Mouse (Mus musculus) E14TG2a.4 (cell line): Measurements from ENCODE around the gene Rab3gap1.

Experiments used
- H3K27me3 ChIP-seq: 2 replicates; pipeline ENCODE4 v1.6.1; 2014; ENCODE audit warnings: low read length, control low read depth; ENCODE audit not compliant: insufficient read depth
- H3K36me3 ChIP-seq: 2 replicates; pipeline ENCODE4 v1.6.1; 2014; ENCODE audit warnings: low read length, control low read depth; ENCODE audit not compliant: insufficient read depth
- H3K4me1 ChIP-seq: replicated peaks from 2 replicates; pipeline ENCODE4 v1.6.1; 2014; ENCODE audit warnings: low read depth, low read length, control low read depth
- H3K4me3 ChIP-seq: replicated peaks from 2 replicates; pipeline ENCODE4 v1.5.1; 2014; ENCODE audit warnings: mild to moderate bottlenecking, low read length
- H3K9me3 ChIP-seq: 2 replicates; pipeline ENCODE4 v1.6.1; 2014; ENCODE audit warnings: low read length, control low read depth
- CTCF ChIP-seq: conservative IDR thresholded peaks from 2 replicates; pipeline ENCODE4 v1.5.1; 2014; ENCODE audit warnings: low read length
- NANOG ChIP-seq: IDR thresholded peaks from 2 replicates; pipeline ENCODE4 v1.6.1; 2014; ENCODE audit warnings: borderline replicate concordance, low read length, mixed read lengths
- POU5F1 ChIP-seq: IDR thresholded peaks from 2 replicates; pipeline ENCODE4 v1.6.1; 2014; ENCODE audit warnings: low read length, borderline replicate concordance

Rab3gap1 gene

GRCm38 (mm10) chr1:127904774-127905385 lies 36.3 kb downstream of the Rab3gap1 start:
- Histone ChIP-seq H3K4me3 (no peak overlapping the region), H3K27me3 (no peaks in the 10 kb centered on the region), H3K36me3 (peaks cover 14% of the 10 kb centered on the region), H3K9me3 (no peaks in the 10 kb centered on the region), H3K4me1 (peaks cover 27% of the 10 kb centered on the region)
- TF ChIP-seq POU5F1 (peak; percentile 74; the same call in 1 of the 2 replicates), CTCF (no peak), NANOG (peak; percentile 85)

GRCm38 (mm10) chr1:127913116-127913515 lies 44.5 kb downstream of the Rab3gap1 start:
- peaks cover 26% of the 10 kb centered on the region for H3K36me3 ChIP-seq

GRCm38 (mm10) chr1:127915316-127915715 lies 46.7 kb downstream of the Rab3gap1 start:
- peaks cover 12% of the 10 kb centered on the region for H3K4me1 ChIP-seq
- H3K9me3 ChIP-seq = no peaks in the 10 kb centered on the region
- H3K4me3 ChIP-seq = no peak overlapping the region
- H3K36me3 ChIP-seq = peaks cover 29% of the 10 kb centered on the region
- TF ChIP-seq NANOG (no peak), POU5F1 (no peak), CTCF (no peak)
- no peaks in the 10 kb centered on the region for H3K27me3 ChIP-seq

More at GRCm38 (mm10) chr1:127913116-127913515, 44.5 kb downstream of the Rab3gap1 start:
- H3K27me3 ChIP-seq = no peaks in the 10 kb centered on the region
- H3K4me3 ChIP-seq = no peak overlapping the region
- peaks cover 18% of the 10 kb centered on the region for H3K4me1 ChIP-seq
- H3K9me3 ChIP-seq = no peaks in the 10 kb centered on the region
- TF ChIP-seq POU5F1 (no peak), CTCF (no peak), NANOG (no peak)

- no peak for TF ChIP-seq POU5F1
- TF ChIP-seq CTCF = no peak
- TF ChIP-seq NANOG = no peak
- no peak overlapping the region for H3K4me3 ChIP-seq
- peaks cover 12% of the 10 kb centered on the region for H3K4me1 ChIP-seq
- no peaks in the 10 kb centered on the region for H3K9me3 ChIP-seq
- peaks cover 27% of the 10 kb centered on the region for H3K36me3 ChIP-seq
- no peaks in the 10 kb centered on the region for H3K27me3 ChIP-seq
Observed at GRCm38 (mm10) chr1:127915802-127916201, 47.2 kb downstream of the Rab3gap1 start.

- Histone ChIP-seq H3K9me3 (no peaks in the 10 kb centered on the region), H3K27me3 (no peaks in the 10 kb centered on the region), H3K36me3 (peaks cover 71% of the 10 kb centered on the region), H3K4me1 (no peaks in the 10 kb centered on the region), H3K4me3 (no peak overlapping the region)
- TF ChIP-seq NANOG = no peak
- TF ChIP-seq CTCF = no peak
- no peak for TF ChIP-seq POU5F1
Observed at GRCm38 (mm10) chr1:127933405-127933804, 64.8 kb downstream of the Rab3gap1 start.

GRCm38 (mm10) chr1:127934322-127934721 lies 65.7 kb downstream of the Rab3gap1 start:
- Histone ChIP-seq H3K4me3 (no peak overlapping the region), H3K4me1 (no peaks in the 10 kb centered on the region), H3K9me3 (no peaks in the 10 kb centered on the region), H3K27me3 (no peaks in the 10 kb centered on the region), H3K36me3 (peaks cover 79% of the 10 kb centered on the region)
- TF ChIP-seq NANOG = no peak
- no peak for TF ChIP-seq POU5F1
- TF ChIP-seq CTCF = no peak

- Histone ChIP-seq H3K4me1 (no peaks in the 10 kb centered on the region), H3K36me3 (peaks cover 86% of the 10 kb centered on the region), H3K4me3 (no peak overlapping the region), H3K9me3 (no peaks in the 10 kb centered on the region), H3K27me3 (no peaks in the 10 kb centered on the region)
- TF ChIP-seq CTCF (no peak), NANOG (no peak)
Observed at GRCm38 (mm10) chr1:127937277-127937676, 68.7 kb downstream of the Rab3gap1 start.

GRCm38 (mm10) chr1:127942231-127942630 lies 73.7 kb downstream of the Rab3gap1 start:
- H3K9me3 ChIP-seq = no peaks in the 10 kb centered on the region
- TF ChIP-seq NANOG (no peak), POU5F1 (no peak), CTCF (no peak)
- H3K4me1 ChIP-seq = no peaks in the 10 kb centered on the region
- H3K36me3 ChIP-seq = peaks cover 78% of the 10 kb centered on the region
- H3K27me3 ChIP-seq = no peaks in the 10 kb centered on the region
- H3K4me3 ChIP-seq = no peak overlapping the region

GRCm38 (mm10) chr1:127943516-127943915 lies 74.9 kb downstream of the Rab3gap1 start:
- Histone ChIP-seq H3K4me1 (no peaks in the 10 kb centered on the region), H3K9me3 (no peaks in the 10 kb centered on the region), H3K27me3 (no peaks in the 10 kb centered on the region), H3K4me3 (no peak overlapping the region), H3K36me3 (peaks cover 65% of the 10 kb centered on the region)
- TF ChIP-seq CTCF = no peak
- TF ChIP-seq NANOG = no peak
- TF ChIP-seq POU5F1 = no peak
